Mouse (Mus musculus): ENCODE results near the gene 1700012B07Rik.

The 1700012B07Rik gene

GRCm38 (mm10) chr11:109845601-109846000 is 17.8 kb upstream of the 1700012B07Rik start:
- DNase-seq = no peak

GRCm38 (mm10) chr11:109844466-109844865 is 16.6 kb upstream of the 1700012B07Rik start:
- no peak for DNase-seq

- DNase-seq = no peak
Observed at GRCm38 (mm10) chr11:109830368-109830767, 2.5 kb upstream of the 1700012B07Rik start.

GRCm38 (mm10) chr11:109822280-109822679 is 5.6 kb downstream of the 1700012B07Rik start:
- DNase-seq = no peak

- no peak for DNase-seq
Observed at GRCm38 (mm10) chr11:109817405-109817804, 10.4 kb downstream of the 1700012B07Rik start.

GRCm38 (mm10) chr11:109816911-109817310 is 10.9 kb downstream of the 1700012B07Rik start:
- no peak for DNase-seq

- no peak for DNase-seq
Observed at GRCm38 (mm10) chr11:109811721-109812120, 16.1 kb downstream of the 1700012B07Rik start.

GRCm38 (mm10) chr11:109809175-109809855 is 18.5 kb downstream of the 1700012B07Rik start:
- DNase-seq = no peak

- DNase-seq = no peak
Observed at GRCm38 (mm10) chr11:109801515-109801914, 26.3 kb downstream of the 1700012B07Rik start.

- DNase-seq = no peak
Observed at GRCm38 (mm10) chr11:109797531-109797930, 30.3 kb downstream of the 1700012B07Rik start.

- no peak for DNase-seq
Observed at GRCm38 (mm10) chr11:109795536-109795935, 32.3 kb downstream of the 1700012B07Rik start.

GRCm38 (mm10) chr11:109793578-109793977 is 34.3 kb downstream of the 1700012B07Rik start:
- DNase-seq = no peak

GRCm38 (mm10) chr11:109792401-109792997 is 35.3 kb downstream of the 1700012B07Rik start:
- no peak for DNase-seq

- DNase-seq = no peak
Observed at GRCm38 (mm10) chr11:109791965-109792364, 35.9 kb downstream of the 1700012B07Rik start.

GRCm38 (mm10) chr11:109790221-109790620 is 37.6 kb downstream of the 1700012B07Rik start:
- no peak for DNase-seq

- no peak for DNase-seq
Observed at GRCm38 (mm10) chr11:109785392-109785791, 42.5 kb downstream of the 1700012B07Rik start.

- DNase-seq = no peak
Observed at GRCm38 (mm10) chr11:109771381-109771780, 56.5 kb downstream of the 1700012B07Rik start.

GRCm38 (mm10) chr11:109770185-109770584 is 57.7 kb downstream of the 1700012B07Rik start:
- no peak for DNase-seq

GRCm38 (mm10) chr11:109769091-109769490 is 58.8 kb downstream of the 1700012B07Rik start:
- DNase-seq = no peak

GRCm38 (mm10) chr11:109760063-109760462 is 67.8 kb downstream of the 1700012B07Rik start:
- no peak for DNase-seq

GRCm38 (mm10) chr11:109758616-109759215 is 69.1 kb downstream of the 1700012B07Rik start:
- DNase-seq = no peak

- DNase-seq = no peak
Observed at GRCm38 (mm10) chr11:109754105-109754602, 73.7 kb downstream of the 1700012B07Rik start.

GRCm38 (mm10) chr11:109751636-109752603 is 75.9 kb downstream of the 1700012B07Rik start:
- no peak for DNase-seq

Data from thymus, postnatal 14 days (tissue).